In genomic region chr13:20556739-20557138, GRCm38 (mm10) we compare ENCODE assay signal across 17 mouse cellular contexts.
DNase-seq lines count a peak whose midpoint lies in the region; ATAC-seq and TF ChIP-seq lines count a peak whose summit lies in the region.
"Had no signal": no experiment of that assay in that cellular context is flagged by ENCODE, and none has a peak within 500 bp of the region (broad histone marks: within the 10 kb centered on the region; RNA-seq: fewer than 3 reads in every experiment).

No protein-coding gene starts in this region.

- DNase-seq in hindbrain, embryonic 14.5 days (ENCODE audit: low spot score) = no peak
- DNase-seq in hindbrain, embryonic 10.5 days (ENCODE audit: low spot score) = no peak
- no peak for DNase-seq in kidney, adult 2 months
- DNase-seq: adrenal gland, postnatal 25 days; B cell, adult 2 months; cerebellum, adult 18-20 months; cerebellum, postnatal 25 days; kidney, adult 8-10 months; kidney, postnatal 14 days; thymus, adult 18-20 months had no signal

- no peak overlapping the region for H3K4me3 ChIP-seq in hindbrain, embryonic 14.5 days (replicated peaks; ENCODE audit: low read length)
- H3K4me3 ChIP-seq in hindbrain, embryonic 10.5 days = no peak overlapping the region
- no peak overlapping the region for H3K4me3 ChIP-seq in cortical plate, adult 2 months (ENCODE audit: insufficient read depth, low read length)
- H3K4me3 ChIP-seq in forebrain, embryonic 15.5 days = no peak overlapping the region
- no peak overlapping the region for H3K4me3 ChIP-seq in midbrain, embryonic 16.5 days (ENCODE audit: low read depth, low read length)
- H3K4me3 ChIP-seq in kidney, adult 2 months (ENCODE audit: insufficient read depth, low read depth, low read length) = no peak overlapping the region
- H3K4me3 ChIP-seq: heart, embryonic 13.5 days; lung, embryonic 15.5 days had no signal

- no peaks in the 10 kb centered on the region for H3K9me3 ChIP-seq in hindbrain, embryonic 14.5 days (ENCODE audit: control insufficient read depth, low read length)
- H3K9me3 ChIP-seq in hindbrain, embryonic 10.5 days = no peaks in the 10 kb centered on the region
- H3K9me3 ChIP-seq in forebrain, embryonic 15.5 days = no peaks in the 10 kb centered on the region
- H3K9me3 ChIP-seq in midbrain, embryonic 16.5 days (replicated peaks; ENCODE audit: control insufficient read depth, low read length, poor library complexity, severe bottlenecking) = no peaks in the 10 kb centered on the region
- H3K9me3 ChIP-seq: heart, embryonic 13.5 days; lung, embryonic 15.5 days had no signal

- H3K9ac ChIP-seq in hindbrain, embryonic 14.5 days = no peak overlapping the region
- no peak overlapping the region for H3K9ac ChIP-seq in forebrain, embryonic 15.5 days (replicated peaks)
- H3K9ac ChIP-seq in midbrain, embryonic 16.5 days (ENCODE audit: low read depth, low read length) = no peak overlapping the region
- H3K9ac ChIP-seq: heart, embryonic 13.5 days; liver, embryonic 14.5 days; lung, embryonic 15.5 days had no signal

- H3K27me3 ChIP-seq in hindbrain, embryonic 14.5 days (ENCODE audit: control insufficient read depth, insufficient read depth, low read length) = no peaks in the 10 kb centered on the region
- H3K27me3 ChIP-seq in hindbrain, embryonic 10.5 days (ENCODE audit: insufficient read depth, poor library complexity, severe bottlenecking) = no peaks in the 10 kb centered on the region
- no peaks in the 10 kb centered on the region for H3K27me3 ChIP-seq in forebrain, embryonic 15.5 days
- no peaks in the 10 kb centered on the region for H3K27me3 ChIP-seq in midbrain, embryonic 16.5 days (ENCODE audit: control insufficient read depth, insufficient read depth, low read depth, low read length)
- no peaks in the 10 kb centered on the region for H3K27me3 ChIP-seq in kidney, adult 2 months (replicated peaks; ENCODE audit: control insufficient read depth, insufficient read depth, low read length)
- H3K27me3 ChIP-seq: heart, embryonic 13.5 days; lung, embryonic 15.5 days had no signal

- no peak overlapping the region for H3K4me2 ChIP-seq in hindbrain, embryonic 14.5 days (replicated peaks)
- H3K4me2 ChIP-seq in forebrain, embryonic 15.5 days (replicated peaks) = no peak overlapping the region
- H3K4me2 ChIP-seq in midbrain, embryonic 16.5 days (ENCODE audit: low read length) = no peak overlapping the region
- H3K4me2 ChIP-seq: heart, embryonic 13.5 days; lung, embryonic 15.5 days had no signal

- TF ChIP-seq POLR2A in cortical plate, adult 2 months (IDR thresholded peaks at IDR 0.05; ENCODE audit: extremely low read depth, insufficient read depth, low read length) = no peak
- no peak for TF ChIP-seq POLR2A in kidney, adult 2 months (IDR thresholded peaks at IDR 0.05; ENCODE audit: low read depth, low read length)

- WGBS in hindbrain, embryonic 14.5 days = 90% methylated on average over 10 of the region's 10 CpGs
- 87% methylated on average over 10 of the region's 10 CpGs for WGBS in hindbrain, embryonic 10.5 days
- 78% methylated on average over 10 of the region's 10 CpGs for WGBS in forebrain, embryonic 15.5 days
- 86% methylated on average over 10 of the region's 10 CpGs for WGBS in midbrain, embryonic 16.5 days
- WGBS in kidney, adult 2 months = 82% methylated on average over 10 of the region's 10 CpGs

- no peak overlapping the region for H3K27ac ChIP-seq in hindbrain, embryonic 14.5 days
- H3K27ac ChIP-seq in hindbrain, embryonic 10.5 days = no peak overlapping the region
- 0 out of 2 replicates have a peak overlapping the region, but pooled peaks have one; percentile 3 for H3K27ac ChIP-seq in cortical plate, adult 2 months (ENCODE audit: insufficient read depth, low read length)
- H3K27ac ChIP-seq in forebrain, embryonic 15.5 days (replicated peaks) = no peak overlapping the region
- no peak overlapping the region for H3K27ac ChIP-seq in midbrain, embryonic 16.5 days (ENCODE audit: low read length)
- H3K27ac ChIP-seq in kidney, adult 2 months (ENCODE audit: insufficient read depth, low read depth, low read length) = no peak overlapping the region
- H3K27ac ChIP-seq: heart, embryonic 13.5 days; liver, embryonic 14.5 days; lung, embryonic 15.5 days had no signal

- ATAC-seq in hindbrain, embryonic 14.5 days (ENCODE audit: low FRiP score) = peak; percentile 32; the same call in 1 of the 2 replicates
- ATAC-seq in forebrain, embryonic 15.5 days (replicated peaks) = peak; percentile 42; the same call in 1 of the 2 replicates
- peak; percentile 55; the same call in 1 of the 2 replicates for ATAC-seq in midbrain, embryonic 16.5 days
- no peak for ATAC-seq in inflammation-experienced regulatory T-cells, adult 6 months

- H3K4me1 ChIP-seq in hindbrain, embryonic 14.5 days (replicated peaks; ENCODE audit: control insufficient read depth, insufficient read depth, low read length) = no peaks in the 10 kb centered on the region
- no peaks in the 10 kb centered on the region for H3K4me1 ChIP-seq in hindbrain, embryonic 10.5 days (replicated peaks)
- H3K4me1 ChIP-seq in cortical plate, adult 2 months (ENCODE audit: control insufficient read depth, insufficient read depth, low read length) = peaks cover 2% of the 10 kb centered on the region
- H3K4me1 ChIP-seq in forebrain, embryonic 15.5 days = no peaks in the 10 kb centered on the region
- H3K4me1 ChIP-seq in midbrain, embryonic 16.5 days (ENCODE audit: control insufficient read depth, insufficient read depth, low read length) = no peaks in the 10 kb centered on the region
- H3K4me1 ChIP-seq in kidney, adult 2 months (ENCODE audit: control insufficient read depth, insufficient read depth, low read length) = no peaks in the 10 kb centered on the region
- H3K4me1 ChIP-seq: heart, embryonic 13.5 days; lung, embryonic 15.5 days had no signal

- no peak for TF ChIP-seq CTCF in cortical plate, adult 2 months (IDR thresholded peaks at IDR 0.05; ENCODE audit: extremely low read depth, insufficient read depth, low read length)
- TF ChIP-seq CTCF in kidney, adult 2 months (conservative IDR thresholded peaks at IDR 0.05; ENCODE audit: insufficient read depth, insufficient read length, low read depth, low read length) = no peak

- H3K36me3 ChIP-seq in hindbrain, embryonic 14.5 days (replicated peaks; ENCODE audit: control insufficient read depth, insufficient read depth) = no peaks in the 10 kb centered on the region
- H3K36me3 ChIP-seq in hindbrain, embryonic 10.5 days = no peaks in the 10 kb centered on the region
- no peaks in the 10 kb centered on the region for H3K36me3 ChIP-seq in forebrain, embryonic 15.5 days
- no peaks in the 10 kb centered on the region for H3K36me3 ChIP-seq in midbrain, embryonic 16.5 days (ENCODE audit: control insufficient read depth, insufficient read depth, low read length)
- H3K36me3 ChIP-seq in kidney, adult 2 months (ENCODE audit: control insufficient read depth, insufficient read depth, low read length) = no peaks in the 10 kb centered on the region
- H3K36me3 ChIP-seq: heart, embryonic 13.5 days; lung, embryonic 15.5 days had no signal
